Mouse (Mus musculus) heart, postnatal 4 days (tissue): Measurements from ENCODE around the gene Fbxo45. TPM values are rescaled to one million over a fixed set of nuclear protein-coding genes. Genes with fewer than 3 reads are reported as not detected.

ENCODE experiments used
- DNase-seq: peaks from one replicate; pipeline ENCODE4 v3.0.0; 2021
- microRNA-seq, 2 experiments: library from miRNA; unstranded; fragments of <30 nt; microRNA quantifications; one replicate each; pipeline ENCODE4 v1.2.0; 2021 to 2022
- total RNA-seq, 2 experiments: library from RNA; stranded (reverse); gene quantifications; 2 replicates each; pipeline ENCODE4 v1.2.3; 2021

Fbxo45 gene
- total RNA-seq, 2 experiments from 2014 or later: 16.6 to 18.4 TPM

DNA sequence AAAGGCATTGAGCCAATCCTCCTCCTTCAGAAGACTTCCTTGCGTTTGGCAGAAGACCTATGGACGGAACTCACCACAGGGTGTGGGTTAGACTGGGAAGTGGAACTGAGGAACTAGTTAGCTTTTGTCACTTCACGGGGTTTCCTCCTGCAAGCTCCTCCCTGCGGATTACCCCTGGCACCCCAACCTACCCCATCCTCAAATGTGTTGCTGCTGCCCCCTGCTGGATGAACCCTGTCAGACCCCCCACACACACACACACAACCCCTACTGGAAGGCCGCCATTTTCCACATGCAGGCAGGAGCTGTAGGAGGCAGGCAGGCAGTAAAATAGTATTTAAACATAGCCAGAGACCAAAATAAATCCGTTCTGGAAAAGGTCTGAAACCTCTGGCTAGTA is 44.3 kb downstream of the Fbxo45 start:
- DNase-seq: peak; percentile 71

DNA sequence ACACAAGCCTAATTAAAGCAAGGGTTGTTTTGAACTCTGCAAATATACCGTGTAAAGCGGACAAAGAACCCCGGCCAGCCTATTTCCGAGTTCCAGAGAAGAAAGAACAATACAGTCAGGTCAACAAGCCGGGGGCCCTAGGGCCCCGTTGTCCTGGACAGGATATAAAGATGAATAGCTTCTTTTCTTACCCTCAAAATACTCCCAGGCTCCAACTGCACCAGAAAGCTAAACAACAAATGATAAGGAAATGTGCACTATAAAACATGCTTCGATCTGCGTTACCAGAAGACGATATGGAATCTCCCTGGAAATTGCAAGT is 46.0 kb downstream of the Fbxo45 start:
- DNase-seq: no peak

DNA sequence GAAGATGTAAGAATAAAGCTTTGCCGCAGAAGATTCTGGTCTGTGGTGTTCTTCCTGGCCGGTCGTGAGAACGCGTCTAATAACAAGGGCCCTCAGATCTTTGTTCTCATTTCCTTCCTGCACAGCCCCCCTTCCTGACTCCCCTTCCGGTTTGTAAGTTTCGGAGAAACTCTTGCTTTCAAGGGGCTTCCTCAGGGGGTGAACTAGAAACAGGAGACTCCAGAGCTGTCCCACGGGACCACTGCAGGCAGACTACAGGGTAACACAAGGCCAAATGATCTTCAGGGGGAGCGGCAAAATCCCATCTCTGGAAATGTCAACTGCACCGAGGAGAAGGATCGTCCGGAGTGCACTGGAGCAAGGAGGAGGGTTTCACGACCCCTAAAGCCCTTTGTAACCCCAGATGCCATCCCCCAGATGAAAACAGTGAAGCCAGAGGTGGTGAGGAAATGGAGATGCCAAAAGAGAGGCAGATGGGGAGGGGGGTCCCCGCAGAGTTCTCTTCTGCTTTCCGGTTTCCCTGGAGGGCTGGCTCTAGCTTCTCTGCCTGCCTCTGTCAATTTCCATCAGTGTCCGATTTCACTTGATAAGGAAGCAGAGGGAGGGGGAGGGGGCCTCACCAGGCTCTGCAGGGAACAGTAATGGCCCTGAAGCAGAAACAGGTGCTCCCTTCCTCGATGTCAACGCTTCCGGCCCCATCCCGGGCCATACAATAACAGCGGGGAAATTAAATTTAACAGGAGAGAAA is 46.5 kb downstream of the Fbxo45 start:
- peak; percentile 38 for DNase-seq

DNA sequence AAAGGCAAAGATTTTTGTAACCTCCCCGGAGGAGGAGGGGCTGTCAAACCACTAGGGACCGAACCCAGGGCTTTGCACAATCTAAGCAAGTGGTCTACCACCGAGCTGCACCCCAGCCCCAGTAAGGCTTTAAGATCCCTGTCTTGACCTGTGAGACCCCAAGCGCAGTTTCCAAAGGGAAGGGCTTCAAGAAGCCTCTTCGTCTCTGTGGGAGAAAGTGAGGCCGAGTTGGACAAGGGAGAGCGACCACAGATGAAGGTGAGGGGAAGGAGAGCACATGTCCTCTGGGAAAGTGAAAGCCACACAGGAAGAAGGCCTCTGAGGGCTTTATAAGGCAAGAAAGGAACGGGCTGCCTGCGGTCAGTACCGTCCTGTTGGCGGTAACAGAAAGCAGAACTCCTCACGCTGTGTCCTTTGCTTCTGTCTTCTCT is 56.9 kb downstream of the Fbxo45 start:
- no peak for DNase-seq

DNA sequence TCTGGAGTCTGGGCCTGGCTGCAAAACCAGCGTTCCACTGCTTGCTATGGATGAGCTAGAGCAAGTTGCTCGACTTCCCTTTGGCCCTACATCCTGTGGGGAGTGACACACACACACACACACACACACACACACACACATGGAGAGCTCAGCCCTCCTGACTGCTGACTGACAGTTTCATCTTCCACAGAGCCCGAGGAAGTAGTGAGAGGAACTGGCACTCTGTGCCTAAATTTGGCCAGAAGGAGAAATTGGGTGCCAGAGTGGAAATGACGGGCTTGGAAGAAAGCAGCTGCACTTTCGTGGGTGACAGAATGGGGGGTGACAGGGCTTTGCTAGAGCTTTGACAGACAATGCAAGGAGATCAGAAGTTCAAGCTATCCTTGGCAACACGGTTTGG is 57.8 kb downstream of the Fbxo45 start:
- DNase-seq: peak; percentile 38

DNA sequence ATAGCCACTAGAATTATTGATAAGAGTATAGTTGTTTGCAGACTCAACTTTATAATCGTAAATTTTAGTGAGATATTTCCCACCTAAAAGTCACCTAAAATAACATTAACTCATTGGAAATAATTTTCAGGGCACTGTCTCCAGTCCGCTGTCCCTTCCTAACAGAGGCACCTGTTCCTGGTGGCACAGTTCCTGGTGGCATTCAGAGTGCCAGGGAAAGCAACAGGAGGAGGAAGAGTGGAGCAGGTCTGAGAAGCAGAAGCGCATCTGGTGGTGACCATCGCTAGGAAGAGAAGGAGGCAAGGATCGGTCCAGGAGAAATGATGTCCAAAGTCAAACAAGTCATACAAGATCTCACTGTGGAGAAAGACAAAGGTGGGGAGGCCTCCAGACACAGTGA is 60.9 kb downstream of the Fbxo45 start:
- DNase-seq: no peak

Small RNAs within 50 kb of the gene (microRNA-seq; reads per million reads assigned to microRNA genes)
- gene Mir1946a: 0 reads per million in 2 experiments

Other genes with a start within 250 kb of the Fbxo45 start
- gene Senp5, start 243.9 kb downstream of the Fbxo45 start, total RNA-seq: 10 to 100 TPM; 22.4 to 23.2 TPM
- gene Pak2, start 167.8 kb downstream of the Fbxo45 start, total RNA-seq: 10 to 100 TPM; 45.7 to 46.8 TPM
- 10 to 100 TPM; 26.2 to 29.6 TPM for gene Pigx, start 147.4 kb downstream of the Fbxo45 start, total RNA-seq
- 1 to 10 TPM; 9.8 to 9.9 TPM for gene Cep19, start 147.4 kb downstream of the Fbxo45 start, total RNA-seq
- gene Nrros, start 81.6 kb downstream of the Fbxo45 start, total RNA-seq: 1 to 10 TPM; 6.0 to 6.7 TPM
- gene Bex6, start 67.3 kb downstream of the Fbxo45 start, total RNA-seq: not detected
- gene Wdr53, start 69 bp upstream of the Fbxo45 start, total RNA-seq: 1 to 10 TPM; 8.0 to 8.5 TPM
- 1 to 10 TPM; 2.1 to 2.9 TPM for gene Smco1, start 24.3 kb upstream of the Fbxo45 start, total RNA-seq
- 10 to 100 TPM; 22.2 to 23.6 TPM for gene Rnf168, start 30.3 kb upstream of the Fbxo45 start, total RNA-seq
- gene Ubxn7, start 85.1 kb upstream of the Fbxo45 start, total RNA-seq: 10 to 100 TPM; 34.7 to 35.6 TPM
- not detected for gene Tm4sf19, start 153.3 kb upstream of the Fbxo45 start, total RNA-seq
- gene Tctex1d2, start 172.5 kb upstream of the Fbxo45 start, total RNA-seq: 1 to 10 TPM; 8.0 to 8.7 TPM
- 10 to 100 TPM; 90.4 to 97.4 TPM for gene Pcyt1a, start 183.8 kb upstream of the Fbxo45 start, total RNA-seq
- 1 to 10 TPM; 4.2 to 5.5 TPM for gene Slc51a, start 240.7 kb upstream of the Fbxo45 start, total RNA-seq
- gene Zdhhc19, start 249.1 kb upstream of the Fbxo45 start, total RNA-seq: under 1 TPM in 1 of 2 experiments, not detected in 1; 0.24 TPM